Mouse (Mus musculus): Measurements from ENCODE around the gene Megf11. TPM values are rescaled to one million over a fixed set of nuclear protein-coding genes. Genes with fewer than 3 reads are reported as not detected.

Gene Megf11
- 10 to 100 TPM; 11.7 to 16.9 (median 14.2) TPM for total RNA-seq (2022)

DNA sequence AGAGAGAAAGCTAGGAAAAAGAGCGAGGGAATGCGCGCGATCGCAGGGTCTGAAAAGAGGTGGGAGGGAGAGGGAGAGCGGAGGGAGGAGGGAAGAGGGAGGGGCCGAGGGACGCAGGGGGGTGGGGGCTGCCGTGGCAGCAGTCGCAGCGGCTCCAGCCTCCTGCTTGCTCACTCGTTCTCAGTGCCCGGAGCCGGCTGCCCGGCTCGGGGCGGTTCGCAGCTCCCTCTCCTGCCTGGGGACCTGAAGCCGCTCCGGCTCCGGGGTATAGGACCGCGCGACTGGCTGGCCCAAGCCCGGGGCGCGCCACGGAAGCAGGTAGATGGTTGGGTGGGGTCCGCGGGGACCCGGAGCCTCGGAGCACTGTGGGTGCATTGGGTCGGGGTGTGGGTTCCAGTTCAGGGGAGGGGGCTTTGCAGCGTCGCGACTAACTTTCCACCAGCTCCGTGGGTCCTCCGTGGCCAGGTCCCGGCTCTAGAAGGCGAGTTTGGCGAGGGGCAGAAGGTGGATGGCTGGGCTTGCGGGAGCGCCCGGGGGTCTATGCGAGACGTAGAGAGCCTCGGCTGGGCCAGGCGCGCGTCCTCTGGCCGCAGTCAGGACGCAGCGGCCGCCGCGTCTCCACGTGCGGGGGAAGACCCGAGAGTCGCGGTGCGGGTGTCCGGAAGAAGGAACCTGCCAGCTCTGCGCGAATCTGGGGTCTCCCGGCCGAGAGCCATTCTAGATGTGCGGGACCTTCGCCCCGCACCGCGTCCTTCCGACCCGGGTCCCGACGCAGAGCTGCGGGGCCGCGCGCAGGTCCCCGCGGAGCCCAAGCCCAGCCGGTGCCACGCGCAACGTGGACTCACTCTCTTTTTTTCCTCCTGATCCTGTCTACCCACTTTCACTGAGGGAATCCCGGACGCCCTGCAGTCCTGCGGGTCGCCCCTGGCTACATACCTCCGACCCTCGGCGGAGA, at the start of gene Megf11:
TSS of gene Megf11 (plus strand) at position 116 of the 955 bp plus-strand sequence.
- no peak for DNase-seq (ENCODE audit: low spot score in 2 of 2)

DNA sequence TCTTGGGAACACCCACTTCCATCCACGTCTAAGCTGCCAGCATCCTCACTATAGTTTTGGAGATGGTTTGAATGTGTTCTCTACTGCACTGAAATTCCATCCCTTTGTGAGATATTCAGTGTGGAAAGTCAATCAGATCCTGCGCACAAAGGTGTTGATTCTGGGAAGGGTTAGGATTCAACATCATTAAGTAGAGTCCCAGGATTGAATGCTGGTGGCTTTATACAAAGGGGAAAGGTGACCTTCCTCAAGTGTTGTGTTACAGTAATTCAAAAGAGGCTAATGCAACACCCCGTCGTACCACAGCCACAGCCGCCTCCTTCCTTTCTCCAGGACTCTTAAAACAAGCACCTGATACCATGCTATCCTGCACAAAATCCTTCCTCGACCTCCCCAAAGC, 49.6 kb upstream of the Megf11 start:
- no peak for DNase-seq (ENCODE audit: low spot score in 2 of 2)

DNA sequence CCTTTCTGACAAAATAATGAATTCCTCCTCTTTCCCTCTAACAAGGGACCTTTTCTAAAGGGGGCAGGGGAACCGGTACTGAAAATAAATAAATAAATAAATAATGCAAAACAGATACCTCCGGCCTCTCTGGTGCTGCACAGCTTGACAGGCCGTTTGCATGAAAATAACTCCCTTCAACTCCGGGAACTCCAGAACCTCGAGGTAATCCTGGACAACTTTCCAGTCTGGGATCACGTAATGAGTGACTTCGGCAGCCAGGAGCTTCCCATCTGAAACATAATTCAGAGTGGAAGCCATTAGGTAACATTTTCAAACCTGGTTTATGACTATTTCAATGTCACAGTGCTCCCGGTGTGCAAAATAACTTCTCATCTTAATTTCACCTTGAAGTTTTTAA, 46.1 kb upstream of the Megf11 start:
- DNase-seq (ENCODE audit: low spot score in 2 of 2): no peak

DNA sequence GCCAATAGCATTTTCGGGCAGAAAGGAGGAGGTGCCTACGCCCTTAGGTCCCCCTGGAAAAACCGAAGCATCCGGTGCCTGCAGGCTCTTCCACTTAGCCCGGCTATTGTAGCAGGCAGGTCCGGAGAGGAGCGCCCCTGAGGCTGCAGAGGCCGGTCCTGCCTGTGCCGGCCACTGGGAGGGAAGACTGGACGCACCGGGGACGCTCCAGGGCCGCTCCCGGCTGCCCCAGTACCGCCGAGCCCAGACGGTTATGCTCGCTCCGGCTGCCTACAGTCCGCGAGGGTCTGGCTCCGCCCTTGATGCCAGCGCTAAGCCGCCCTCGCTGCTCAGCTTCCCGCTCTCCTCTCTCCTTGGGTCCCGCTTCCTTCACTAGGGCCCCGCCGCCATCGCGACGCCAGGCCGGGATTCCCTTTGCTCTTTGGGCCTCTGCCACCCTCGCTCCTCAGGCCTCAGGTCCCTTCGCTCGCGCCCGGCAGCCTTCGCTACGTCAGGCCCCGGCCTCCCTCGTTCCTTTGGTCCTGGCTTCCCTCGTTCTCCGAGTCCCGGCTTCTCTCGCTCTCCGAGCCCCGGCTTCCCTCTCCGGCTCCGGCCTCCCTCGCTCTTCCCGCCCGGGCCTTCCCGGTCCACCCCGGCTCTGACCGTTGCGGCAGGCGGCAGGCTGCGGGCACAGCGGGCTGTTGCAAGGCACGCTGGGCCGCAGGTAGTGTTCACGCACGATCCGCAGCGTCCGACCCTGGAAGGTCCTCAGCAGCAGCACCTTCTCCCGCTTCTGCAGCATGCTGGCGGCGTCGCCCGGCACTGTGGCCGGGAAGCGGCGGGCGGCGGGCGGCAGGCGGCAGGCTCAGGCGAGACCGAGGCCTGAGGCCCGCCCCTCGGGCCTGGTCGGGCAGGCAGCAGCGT, 44.8 kb upstream of the Megf11 start:
- DNase-seq (ENCODE audit: low spot score in 2 of 2): peak; percentile 29 to 59

DNA sequence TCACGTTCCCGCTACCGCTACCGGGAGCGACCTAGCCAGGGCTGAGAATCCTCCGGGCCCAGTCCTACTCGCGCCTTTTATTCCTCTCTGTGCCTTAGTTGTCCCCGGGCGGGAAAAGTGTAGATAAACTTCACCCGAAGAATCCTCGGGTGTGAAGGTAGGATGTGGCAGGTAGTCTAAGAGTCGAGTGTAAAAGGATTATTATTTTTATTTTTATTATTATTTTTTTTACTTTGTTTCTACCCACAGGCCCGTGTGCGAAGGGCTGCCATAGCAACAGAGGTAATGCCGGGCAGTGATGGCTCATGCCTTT, 44.2 kb upstream of the Megf11 start, which contains the start of gene Dis3l:
TSS of gene Dis3l (minus strand) at position 35 of the 313 bp plus-strand sequence.
- no peak for DNase-seq (ENCODE audit: low spot score in 2 of 2)

DNA sequence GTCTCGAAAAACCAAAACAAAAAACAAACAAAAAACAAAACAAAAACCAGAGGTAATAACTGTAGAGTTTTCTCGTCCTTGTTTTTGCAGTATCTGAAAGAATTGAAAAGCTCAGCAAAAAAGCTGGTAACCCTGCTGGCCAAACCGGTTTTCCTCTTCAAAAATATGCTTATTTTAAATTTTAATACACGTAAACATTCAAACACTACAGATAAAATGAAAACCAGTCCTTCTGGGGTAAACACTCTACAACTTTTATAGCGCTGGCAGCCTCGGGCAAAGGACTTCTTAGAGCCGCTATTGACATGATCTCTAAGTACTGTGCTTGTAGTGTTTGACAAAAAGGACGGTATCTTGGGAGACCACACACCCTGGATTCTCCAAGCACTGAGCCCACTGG, 43.8 kb upstream of the Megf11 start:
- no peak for DNase-seq (ENCODE audit: low spot score in 2 of 2)

DNA sequence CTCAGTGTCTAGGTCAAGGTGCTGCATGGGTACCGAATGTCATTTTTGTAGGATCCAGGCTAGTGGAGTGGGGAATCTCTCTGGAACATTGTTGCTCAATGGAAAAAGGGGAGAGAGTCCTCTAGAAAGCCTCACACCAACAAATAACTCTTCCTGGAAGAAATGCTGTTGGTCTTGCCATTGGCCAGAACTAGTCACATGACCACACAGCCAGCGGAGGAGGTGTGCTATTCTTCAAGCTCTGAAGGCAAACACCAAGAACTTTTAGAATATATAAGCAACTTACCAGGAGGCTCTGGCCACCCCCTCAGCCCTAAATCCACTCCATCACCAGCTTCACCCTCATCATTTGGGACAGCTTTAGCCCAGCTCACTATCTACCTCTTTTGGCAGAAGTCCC, 41.8 kb upstream of the Megf11 start:
- no peak for DNase-seq (ENCODE audit: low spot score in 2 of 2)

DNA sequence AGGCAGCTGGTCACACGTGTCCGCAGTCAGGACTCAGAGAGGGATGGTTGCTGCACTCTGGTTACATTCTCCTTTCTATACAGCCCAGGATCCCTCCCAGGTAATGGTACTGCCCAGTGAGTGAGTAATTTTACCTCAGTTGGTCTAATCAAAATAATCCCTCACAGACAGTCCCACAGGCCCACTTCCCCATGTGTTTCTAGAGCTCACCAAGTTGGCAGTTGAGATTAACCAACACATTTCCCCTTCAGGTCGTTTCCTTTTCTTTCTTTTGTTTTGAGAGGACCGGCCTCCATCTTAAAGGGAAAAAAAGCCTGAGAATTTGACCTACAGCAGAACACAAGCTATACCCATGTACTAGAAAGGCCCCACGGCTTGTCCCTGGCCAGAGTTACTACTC, 39.5 kb upstream of the Megf11 start:
- no peak for DNase-seq (ENCODE audit: low spot score in 2 of 2)

DNA sequence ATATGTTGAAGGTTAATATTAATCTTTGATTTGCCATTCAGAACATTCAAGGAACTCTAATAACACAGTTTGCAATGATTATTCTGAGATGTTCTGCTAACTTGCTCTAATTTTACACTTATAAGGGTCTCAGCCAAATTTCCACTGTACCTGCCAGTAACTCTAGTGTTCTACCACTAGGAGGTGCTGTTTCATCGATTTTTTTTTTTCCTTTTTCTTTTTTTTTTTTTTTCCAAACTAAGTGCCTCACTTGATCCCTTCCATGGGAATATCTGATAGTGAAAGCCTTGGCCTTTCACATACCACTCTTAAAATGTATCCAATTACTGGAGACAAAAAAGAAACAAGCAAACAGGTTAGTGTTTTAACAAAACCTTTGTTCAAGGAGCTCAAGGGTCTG, 38.0 kb upstream of the Megf11 start:
- no peak for DNase-seq (ENCODE audit: low spot score in 2 of 2)

DNA sequence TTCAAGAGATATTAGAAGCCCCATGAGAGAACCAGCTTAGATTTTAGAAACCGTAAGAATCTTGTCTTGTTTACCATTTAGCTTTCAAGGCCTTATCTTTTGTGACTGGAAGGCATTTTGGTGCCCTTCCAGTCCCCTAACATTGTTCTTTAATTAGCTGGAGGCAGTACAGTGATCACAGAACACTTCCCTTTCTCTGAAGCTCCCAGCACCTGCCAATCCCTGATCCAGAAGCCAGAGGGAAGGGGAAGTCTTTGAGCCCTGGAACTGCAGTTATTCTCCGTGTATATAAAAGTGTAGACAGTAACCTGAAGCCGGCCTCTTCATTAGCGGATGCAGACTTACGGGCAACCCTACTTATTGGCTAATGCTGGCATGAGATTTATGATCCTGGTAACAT, 35.9 kb upstream of the Megf11 start:
- DNase-seq (ENCODE audit: low spot score in 2 of 2): no peak

DNA sequence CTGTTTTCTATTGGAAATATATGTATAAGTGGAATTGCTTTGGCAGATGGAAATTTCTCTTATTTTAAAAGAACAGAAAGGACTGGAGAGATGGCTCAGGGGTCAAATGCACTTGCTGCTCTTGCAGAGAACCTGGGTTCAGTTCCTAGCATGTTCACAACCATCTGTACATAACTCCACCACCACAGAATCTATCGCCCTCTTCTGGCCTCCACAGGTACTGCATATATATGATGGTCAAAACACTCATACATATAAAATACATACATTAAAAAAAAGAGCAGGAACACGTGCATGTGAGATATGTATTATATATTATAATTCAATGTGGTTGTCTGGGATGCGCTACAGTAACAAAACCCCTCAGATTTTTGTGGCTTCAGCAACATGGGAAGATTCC, 34.2 kb upstream of the Megf11 start:
- no peak for DNase-seq (ENCODE audit: low spot score in 2 of 2)

DNA sequence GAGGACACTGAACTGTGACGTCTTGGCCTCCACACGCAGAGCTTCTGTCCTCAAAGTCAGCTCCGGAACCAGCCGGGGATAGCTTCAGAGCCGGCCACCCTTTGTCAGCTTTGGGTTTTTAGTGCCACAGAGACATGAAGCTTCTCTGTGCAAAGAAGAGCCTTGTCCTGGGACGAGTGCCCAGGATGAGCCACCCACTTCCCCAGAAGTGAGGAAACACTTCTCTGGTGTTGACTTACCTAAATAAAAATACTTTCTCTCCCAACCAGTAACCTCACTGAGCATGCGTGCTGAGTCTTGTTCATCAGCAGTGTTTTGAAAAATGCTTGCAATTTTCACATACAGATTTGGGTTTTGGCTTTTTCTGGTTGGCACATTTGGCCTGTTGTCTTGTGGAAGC, 29.8 kb upstream of the Megf11 start:
- no peak for DNase-seq (ENCODE audit: low spot score in 2 of 2)

DNA sequence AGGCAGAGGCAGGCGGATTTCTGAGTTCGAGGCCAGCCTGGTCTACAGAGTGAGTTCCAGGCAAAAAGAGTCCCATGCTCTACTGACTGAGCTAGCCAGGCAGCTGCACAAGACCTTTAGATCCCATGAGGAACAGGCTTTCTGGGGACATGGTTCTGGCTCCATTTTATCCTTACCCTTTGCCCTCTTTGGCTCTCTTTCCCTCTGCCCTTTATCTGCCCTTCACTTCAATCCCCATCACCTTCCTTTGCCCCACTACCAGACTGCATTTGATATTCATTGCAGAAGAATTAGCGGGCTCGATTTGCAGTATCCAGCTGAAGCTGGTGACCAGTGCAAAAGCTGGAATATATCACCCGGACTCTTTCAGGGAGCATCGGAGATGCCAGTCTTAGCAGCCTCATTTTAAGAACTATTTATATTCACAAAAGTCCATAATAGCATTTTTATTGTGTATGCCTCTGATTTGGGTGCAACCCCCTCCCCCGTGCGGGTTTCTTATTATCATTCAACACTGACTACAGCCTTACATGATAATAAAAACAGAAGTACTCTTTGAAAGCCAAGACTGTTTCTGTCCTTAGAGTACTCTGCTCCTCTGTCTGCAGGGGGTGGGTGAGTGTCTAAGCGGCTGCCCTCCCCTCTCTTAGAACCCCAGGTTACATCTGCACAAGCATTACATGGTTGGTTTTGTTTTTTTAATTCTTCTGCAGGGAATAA, 24.0 kb upstream of the Megf11 start:
- DNase-seq (ENCODE audit: low spot score in 2 of 2): no peak

DNA sequence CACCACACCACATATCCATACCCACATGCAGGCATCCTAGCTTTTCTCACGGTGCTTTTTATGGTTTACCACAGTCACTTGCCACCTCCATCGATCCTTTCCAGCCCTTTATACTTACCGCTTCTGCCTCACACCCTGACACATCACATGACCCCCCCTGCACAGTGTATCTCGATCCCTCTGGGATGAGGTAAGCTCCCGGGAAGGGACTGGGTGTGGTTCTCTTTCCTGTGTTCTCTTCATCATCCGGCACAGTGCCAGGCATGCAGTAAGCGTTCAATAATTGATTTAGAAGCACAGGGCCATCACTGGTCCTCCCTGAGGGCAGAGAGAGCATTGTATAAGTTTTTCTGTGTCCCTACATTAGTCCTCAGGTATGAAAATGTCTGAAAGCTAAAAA, 15.6 kb upstream of the Megf11 start:
- no peak for DNase-seq (ENCODE audit: low spot score in 2 of 2)

DNA sequence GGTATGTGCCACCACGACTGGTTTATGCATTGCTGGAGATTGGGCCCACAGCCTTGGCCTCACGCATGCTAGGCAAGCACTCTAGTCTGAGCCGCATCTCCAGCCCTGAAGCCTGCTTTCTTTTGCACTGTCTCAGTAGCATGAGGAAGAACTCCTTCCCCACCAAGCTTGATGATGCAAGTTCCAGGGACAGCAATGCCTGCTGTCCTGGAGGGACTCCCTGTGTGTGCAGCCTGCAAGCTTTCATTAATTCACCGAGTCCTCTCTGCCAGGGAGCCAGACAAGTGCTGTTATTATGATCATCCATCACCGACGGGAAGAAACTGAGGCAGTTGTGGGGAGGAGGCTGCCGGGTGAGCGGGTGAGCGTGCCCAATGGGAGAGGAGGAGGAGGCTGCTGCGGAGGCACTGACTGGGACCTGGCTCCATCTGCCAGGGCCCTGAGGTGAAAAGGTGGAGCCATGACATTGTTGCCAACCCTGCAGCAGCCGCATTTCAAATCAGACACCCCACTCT, 14.1 kb upstream of the Megf11 start:
- no peak for DNase-seq (ENCODE audit: low spot score in 2 of 2)

DNA sequence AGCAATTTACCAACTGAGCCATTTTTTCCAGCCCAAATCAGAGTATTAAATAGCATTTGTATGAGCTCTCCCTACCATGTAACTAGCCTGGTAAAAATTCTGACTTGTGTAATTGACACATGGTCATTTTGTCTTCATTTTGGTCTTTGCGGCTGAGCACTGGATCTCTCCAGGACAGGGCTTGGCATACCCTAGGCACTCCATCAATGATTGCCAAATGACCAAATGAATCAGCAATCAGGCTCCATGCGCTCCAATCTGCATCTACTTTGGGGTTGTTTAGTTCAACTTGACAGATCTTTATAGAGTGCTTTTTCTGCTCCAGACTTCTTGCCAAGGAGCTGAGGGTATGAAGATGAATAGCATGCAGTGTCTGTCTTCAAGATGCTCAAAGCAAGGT, 9.0 kb upstream of the Megf11 start:
- no peak for DNase-seq (ENCODE audit: low spot score in 2 of 2)

DNA sequence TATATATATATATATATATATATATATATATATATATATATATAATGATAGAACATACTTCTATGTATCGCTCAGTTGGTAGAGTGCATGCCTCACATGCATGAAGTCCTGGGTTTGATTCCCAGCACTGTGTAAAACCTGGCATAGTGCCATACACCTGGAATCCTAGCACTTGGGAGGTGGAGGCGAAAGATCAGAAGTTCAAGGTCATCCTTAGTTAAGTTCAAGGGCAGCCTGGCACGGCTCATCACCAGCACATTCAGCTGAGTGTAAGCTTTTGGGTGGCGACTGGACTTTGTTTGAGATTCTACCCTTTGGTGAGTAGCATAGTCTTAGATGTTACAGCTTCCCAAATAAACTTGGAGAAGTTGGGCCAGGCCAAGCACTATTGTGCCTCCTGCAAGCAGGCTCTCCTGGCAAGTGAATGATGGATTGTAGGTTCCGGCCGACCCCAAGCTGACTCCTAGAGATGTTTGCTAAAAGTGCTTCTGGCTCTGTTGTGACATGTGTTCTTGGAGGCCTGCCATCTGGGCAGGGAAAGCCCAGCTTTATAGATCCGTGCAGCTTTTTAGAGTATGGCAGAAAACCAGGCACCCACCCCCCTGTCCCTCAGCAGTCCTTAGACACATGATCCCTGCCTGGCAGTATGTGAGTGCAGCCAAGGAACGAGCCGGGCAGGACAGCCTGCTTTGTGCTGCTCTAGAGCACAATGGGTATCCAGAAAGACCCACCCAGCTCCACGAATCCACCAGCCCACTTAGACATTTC, 2.2 kb upstream of the Megf11 start:
- no peak for DNase-seq (ENCODE audit: low spot score in 2 of 2)

DNA sequence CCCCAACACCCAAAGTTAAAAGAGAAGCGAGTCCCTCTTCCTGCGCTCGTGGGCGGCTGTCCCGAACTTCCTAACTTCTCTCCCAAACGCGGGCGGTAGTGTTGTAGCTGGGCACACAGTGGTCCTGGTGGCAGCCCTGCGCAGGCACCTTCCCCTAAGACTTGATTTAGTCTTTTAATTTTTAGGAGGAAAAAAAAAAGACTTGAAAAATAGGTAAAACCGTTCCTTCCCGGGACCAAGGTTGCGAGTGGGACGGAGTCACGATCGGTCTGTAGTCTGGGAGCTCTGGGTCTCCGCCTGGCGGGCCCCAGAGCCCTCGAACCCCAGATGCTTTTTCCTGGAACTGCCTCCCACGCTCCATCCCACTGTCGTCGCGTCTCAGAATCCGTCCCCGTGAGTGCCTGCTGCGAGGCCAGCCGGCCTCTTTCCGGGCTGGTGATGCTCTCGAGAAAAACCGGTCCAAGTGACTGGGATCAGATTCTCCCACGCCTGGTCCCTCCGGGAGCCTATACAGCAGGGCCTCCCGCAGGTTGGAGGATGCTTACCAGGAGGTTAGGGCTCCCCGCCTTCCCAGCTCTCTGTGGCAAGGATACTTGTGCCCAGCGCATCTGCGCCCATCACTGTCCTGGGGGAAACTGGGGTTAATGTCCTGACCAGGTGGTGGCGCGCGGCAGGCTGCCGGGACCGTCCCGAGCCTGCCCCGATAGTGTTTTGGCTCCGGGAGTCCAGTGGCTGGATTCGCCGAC, 1.2 kb downstream of the Megf11 start:
- DNase-seq (ENCODE audit: low spot score in 2 of 2): no peak

DNA sequence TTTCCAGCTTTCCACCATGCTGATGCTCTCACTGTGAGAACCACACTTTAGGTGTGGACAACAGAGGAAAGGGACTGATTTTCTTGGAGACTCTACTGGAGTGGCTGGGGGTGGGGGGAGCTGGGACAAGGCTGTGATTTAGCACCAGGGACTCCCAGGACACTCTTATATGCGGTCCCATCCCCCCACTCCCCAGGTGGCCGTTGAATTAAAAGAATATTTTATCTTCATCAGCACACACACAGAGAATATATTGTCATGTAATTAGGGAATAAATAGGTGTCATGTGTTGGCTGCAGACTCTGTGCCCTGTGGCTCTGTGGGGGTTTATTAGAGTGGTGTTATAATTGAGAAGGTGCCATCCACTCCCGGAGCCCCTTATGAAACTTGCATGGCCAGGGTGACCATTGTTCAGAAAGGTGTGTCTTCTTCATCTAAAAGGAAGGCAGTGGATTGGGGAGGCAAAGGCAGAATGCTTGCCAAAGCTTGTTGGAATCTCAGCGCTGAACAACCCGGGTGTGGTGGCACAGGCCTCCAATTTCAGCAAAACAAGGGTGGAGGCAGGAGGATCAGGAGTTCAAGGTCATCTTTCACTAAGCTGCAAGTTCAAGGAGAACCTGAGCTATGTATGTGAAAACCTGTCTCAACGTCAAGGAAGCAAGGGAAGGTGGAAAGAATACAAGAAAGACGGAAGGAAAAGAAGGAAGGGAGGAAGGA, 4.3 kb downstream of the Megf11 start:
- no peak for DNase-seq (ENCODE audit: low spot score in 2 of 2)
